Mouse (Mus musculus) forelimb bud, embryonic 11.5 days (tissue): ENCODE data around the gene Selenom.
A peak's percentile ranks its signal among the peaks of the same experiment; 100 is the strongest.

Experiments used
- DNase-seq: peaks from one replicate; pipeline ENCODE4 v3.0.0-alpha.2; 2012; ENCODE audit warnings: low read depth, low spot score

The Selenom gene

DNA sequence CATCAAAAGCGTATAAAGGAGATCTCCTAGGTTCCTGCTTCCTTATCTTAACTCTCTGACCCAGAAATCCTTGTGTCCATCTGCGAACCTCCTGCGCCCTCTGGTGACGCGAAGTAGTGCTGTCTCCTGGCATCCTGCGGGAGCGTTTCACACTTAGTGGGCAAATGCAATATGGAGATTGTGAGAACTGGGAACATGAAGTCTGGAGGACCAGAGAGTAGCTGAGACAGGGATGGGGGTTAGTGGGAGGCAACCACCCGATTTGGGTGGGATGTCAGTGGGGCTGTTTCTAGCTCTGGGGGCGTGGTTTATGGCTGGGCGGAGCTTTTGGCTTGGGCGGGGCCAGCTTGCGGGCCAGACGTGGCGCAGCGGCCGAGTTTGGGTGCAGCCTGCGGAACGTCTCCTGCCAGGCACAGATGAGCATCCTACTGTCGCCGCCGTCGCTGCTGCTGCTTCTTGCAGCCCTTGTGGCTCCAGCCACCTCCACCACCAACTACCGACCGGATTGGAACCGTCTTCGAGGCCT lies at the start of gene Selenom:
TSS of gene Selenom (plus strand) at position 156 of the 526 bp plus-strand sequence.
- DNase-seq, result peak; percentile 77

DNA sequence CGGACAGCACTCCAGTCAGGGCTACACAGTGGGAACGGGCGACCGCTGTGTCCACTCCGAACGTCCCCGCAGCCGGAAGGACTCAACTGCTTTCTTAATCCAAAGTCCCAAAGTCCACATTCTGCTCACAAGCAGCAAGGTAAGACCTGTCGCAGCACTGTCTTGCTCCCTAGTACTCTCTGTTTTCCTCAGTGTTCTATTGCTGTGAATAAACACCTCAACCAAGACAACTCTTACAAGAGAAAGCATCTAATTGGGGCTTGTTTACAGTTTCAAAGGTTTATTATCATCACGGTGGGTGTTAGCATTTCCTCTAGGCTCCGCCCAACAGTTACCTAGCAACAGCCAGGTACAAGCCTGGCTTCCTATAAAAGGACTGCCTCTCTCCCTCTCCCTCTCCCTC lies 43.0 kb upstream of the Selenom start:
- no peak for DNase-seq

DNA sequence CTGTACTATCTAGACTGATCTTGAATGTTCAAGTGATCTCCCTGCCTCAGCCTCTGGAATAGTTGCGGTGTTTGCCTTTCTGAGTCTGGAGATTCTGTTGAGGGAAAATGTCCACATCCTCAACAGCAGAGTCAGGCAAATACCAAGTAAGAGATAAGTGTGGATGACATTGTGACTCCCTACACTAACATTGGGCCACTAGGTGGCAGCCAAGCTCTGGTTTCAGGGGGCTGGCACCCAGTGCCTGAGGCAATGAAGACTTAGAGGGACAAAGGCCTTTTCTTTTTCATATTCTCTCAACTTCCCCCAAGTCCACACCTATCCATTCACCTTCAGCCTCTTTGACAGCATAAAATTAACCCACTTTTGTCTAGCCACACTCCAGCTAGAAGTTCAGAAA lies 42.0 kb upstream of the Selenom start:
- peak; percentile 84 for DNase-seq

DNA sequence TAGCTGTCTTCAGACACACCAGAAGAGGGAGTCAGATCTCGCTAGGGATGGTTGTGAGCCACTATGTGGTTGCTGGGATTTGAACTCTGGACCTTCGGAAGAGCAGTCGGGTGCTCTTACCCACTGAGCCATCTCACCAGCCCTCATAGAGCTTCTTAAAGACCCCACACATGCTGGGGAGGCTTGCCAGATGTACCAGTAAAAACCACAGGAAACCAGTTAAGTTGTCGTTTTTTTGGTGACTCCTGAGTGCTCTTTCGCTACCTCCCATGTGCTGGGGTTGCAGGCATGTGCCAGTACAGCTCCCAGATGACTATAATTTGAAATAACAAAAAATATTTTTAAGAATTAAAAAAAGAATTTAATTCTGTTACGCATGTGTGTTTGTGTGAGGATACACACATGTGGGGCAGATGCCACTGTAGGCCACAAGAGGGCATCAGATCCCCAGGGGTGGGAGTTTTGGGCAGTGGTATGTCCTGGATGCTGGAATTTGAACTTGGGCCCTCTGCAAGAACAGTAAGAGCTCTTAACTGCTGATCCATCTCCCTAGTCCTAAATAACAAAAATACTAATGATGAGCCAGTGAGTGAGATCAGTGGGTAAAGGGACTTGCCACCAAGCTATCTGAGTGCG lies 39.9 kb upstream of the Selenom start:
- DNase-seq, result no peak

DNA sequence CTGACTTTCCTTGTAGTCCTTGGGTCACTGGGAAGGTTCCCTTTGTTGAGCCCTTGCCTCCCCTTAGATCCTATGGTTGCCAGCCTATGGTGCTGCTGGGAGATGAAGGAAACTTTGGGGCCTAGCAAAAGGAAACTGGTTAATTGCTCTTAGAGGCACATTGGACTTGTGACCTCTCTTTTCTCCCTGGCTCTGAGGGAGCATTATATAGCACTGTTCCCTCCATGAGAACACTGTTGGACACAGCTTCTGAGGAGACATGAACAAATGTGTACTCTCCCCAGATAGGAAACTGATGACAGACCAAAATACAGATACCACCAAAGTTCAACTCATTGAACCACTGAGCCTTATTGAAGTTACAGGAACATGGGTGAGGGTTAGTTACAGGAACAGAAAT lies 39.0 kb upstream of the Selenom start:
- DNase-seq, result no peak

GRCm38 (mm10) chr11:3483980-3484642 lies 30.4 kb upstream of the Selenom start:
- no peak for DNase-seq

GRCm38 (mm10) chr11:3486349-3486748 lies 28.1 kb upstream of the Selenom start:
- no peak for DNase-seq

DNA sequence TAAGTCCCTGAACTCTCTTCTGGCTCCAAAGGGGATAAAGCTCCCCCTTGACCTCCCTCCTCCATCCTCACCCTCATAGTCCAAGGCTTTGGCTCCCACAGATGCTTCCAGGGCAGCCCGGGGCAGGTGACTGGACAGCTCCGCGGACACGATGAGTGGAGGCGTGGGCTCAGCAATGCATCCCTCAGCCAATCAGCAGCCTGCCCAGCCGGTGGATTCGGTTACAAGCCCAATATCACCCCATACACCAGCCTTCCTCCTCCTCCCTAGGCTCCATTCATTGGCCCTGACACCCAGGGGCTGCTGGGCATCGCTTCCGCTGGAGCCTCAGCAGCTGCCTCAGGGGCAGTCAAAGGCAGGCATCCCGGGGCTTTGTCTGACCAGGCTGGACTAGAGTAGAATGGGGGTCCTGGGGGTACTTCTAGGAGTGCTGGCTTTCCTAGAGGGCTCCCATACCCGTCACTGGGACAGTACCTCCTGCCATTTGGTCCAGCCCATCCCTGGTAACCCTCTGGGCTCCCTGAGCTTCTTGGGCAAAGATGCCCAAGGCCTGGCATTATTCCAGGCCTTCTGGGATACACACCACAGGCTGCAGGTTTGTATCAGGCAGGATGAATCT lies 26.4 kb upstream of the Selenom start, which contains the start of gene Pla2g3:
TSS of gene Pla2g3 (plus strand) at position 333 of the 619 bp plus-strand sequence.
- DNase-seq, result peak; percentile 13

DNA sequence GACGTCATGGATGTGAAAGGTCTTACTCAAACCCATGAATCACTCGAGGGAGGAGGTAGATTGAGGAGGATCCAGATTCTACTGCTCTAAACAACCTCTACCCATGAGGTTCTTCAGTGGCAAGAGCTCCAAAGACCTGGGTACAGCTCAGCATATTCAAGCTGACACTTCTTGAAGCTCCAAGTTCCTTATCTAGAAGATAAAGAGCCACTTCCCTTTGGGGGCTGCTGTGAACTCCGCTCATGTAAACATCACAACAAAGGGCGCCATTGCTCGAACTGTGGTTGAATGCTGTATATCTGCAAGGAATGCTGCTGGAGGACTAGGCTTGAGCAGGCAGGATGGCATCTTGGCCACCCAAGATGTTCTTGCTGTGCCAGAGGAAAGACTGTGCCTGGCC lies 25.4 kb upstream of the Selenom start:
- DNase-seq, result no peak

- DNase-seq, result no peak
Measured at GRCm38 (mm10) chr11:3492748-3493147, 21.7 kb upstream of the Selenom start.

DNA sequence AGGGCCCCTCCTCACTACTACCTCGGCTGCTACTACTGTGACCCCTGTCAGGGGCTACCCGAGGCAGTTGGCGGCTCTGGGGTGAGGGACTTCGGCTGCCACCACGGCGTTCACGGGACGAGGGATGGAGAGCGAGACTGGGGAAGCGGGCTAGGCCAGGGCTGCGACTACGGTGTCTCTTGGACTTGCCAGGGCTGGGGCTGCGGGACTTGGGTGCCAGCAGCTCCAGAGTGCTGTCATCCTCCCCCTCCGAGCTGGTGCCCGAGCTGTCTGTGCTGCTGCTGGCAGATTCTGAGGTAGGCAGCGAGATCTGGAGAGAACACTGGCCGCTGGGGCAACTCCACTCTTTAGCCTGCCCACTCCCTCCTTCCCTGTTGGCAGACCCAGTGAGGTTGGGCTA lies 19.6 kb upstream of the Selenom start:
- DNase-seq, result no peak

DNA sequence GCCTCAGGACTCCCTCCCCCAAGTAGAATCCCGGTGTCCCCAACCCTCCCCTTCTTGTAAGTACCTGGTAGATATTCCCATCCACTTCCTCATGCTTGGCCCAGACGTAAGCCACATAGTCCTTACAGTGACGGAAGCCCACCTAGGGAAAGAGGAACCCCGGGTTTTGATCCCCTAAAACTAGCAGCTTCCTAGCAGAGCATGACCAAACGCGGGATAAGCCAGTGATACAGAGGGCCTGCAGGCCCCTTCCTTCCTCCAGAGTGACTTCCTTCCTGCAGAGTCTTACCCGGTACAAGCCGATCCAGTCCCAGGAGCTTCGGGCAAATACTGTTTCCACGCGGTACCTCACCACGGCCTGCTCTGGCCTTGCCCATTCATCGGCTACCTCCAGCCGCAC lies 19.0 kb upstream of the Selenom start:
- no peak for DNase-seq

DNA sequence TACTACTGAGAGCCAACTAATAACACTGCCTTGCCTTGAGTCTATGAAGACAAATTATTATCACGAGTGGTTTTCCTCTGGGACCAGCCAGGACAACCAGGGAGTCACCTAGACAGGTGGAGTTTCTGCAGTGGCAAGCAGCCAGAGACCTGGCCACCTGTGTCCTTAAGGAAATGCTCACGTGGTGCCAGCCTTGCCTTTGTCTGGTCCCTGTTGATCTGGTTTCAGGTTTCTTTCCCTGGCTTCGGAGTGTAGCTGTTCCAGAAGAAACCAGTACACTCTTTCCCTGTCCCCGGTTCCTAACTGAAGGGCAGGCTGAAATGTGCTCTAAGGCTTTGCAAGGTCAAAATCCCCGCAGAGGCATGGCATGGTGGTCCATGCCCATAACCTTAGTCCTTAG lies 17.7 kb upstream of the Selenom start:
- DNase-seq, result no peak

- DNase-seq, result no peak
Measured at GRCm38 (mm10) chr11:3497296-3497695, 17.2 kb upstream of the Selenom start.

DNA sequence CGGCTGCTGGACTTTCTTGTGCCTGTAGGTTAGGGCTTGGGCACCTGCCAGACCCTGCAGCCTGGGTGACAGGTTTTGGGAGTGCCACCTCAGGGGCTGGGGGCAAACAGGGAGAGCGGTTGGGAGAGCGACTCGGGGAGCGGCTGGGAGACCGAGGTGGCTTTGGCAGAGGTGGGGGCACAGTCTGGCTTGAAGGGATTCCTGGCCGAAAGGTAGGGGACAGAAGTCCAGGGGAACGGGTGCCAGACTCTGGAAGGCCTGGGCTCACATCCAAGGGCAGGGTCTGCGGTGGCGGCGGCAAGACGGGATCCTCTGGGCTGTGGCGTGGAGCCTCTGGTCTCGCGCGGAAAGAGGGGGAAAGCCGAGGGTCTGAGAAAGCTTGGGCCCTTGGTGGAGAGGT lies 12.4 kb upstream of the Selenom start:
- no peak for DNase-seq

GRCm38 (mm10) chr11:3502459-3503072 lies 11.9 kb upstream of the Selenom start:
- DNase-seq, result no peak

GRCm38 (mm10) chr11:3503755-3504693 lies 10.5 kb upstream of the Selenom start:
- no peak for DNase-seq

DNA sequence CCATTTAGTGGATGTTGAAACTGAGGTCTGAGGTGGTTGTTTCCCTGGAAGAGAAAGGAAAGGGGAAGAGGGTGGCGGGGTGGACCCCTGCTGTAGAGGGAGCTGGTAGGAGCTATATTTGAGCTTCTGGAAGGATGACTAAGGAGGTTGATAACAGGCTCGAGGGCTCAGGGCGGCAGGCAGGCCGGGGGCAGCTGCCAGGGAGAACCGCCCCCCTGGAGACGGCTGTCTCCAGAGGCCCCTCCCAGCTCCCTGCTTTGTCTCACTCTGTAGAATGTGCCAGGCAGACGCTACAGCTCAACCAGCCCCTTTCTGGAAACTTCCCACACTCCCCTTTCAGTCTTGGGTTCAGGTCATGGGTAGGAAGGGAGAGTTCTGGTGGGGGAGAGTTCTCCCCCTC lies 6.3 kb upstream of the Selenom start:
- DNase-seq, result no peak

DNA sequence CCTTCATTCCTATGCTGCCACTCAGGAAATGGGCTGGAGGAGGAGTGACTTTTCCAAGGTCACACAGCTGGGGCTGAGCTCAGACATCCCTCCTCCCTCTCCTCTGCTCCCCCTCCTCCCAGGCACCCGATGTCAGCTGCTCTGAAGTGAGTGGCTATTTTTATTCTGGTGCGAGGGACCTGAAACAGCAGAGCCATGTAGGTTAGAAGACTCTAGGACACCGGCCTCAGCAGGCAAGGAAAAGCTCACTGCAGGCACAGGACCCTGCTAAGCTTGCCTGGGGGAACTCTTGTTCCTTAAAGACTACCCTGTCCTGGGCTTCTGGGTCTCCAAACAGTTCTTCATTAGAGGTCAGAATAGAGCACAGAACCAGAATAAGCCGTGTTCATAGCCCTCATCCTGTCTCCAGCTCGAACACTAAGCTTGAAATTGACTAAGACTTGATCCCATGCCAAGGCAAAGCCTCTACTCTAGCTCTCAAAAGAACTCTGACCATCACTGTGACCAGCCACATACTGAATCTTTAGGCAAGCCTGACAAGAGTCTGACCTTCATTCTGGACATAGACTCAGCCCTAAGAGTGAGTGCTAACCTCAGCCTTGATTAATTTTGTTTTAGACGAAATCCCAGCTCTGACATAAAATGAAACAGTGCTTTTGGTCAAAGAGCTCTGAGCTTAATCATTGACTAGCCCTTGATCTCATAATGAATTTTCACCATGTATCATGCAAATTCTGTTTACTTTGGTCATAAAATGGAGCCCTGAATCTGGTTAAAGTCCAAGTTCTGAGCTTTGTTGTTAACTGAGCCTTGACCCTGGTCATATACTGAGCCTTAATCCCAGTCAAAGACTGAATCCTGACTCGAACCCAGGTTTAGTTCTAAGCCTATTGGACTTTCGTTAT lies 5.1 kb upstream of the Selenom start:
- no peak for DNase-seq

GRCm38 (mm10) chr11:3510321-3510720 lies 4.2 kb upstream of the Selenom start:
- no peak for DNase-seq
